Mouse (Mus musculus): ENCODE results near the gene Tnip1. TPM values are rescaled to one million over a fixed set of nuclear protein-coding genes. Genes with fewer than 3 reads are reported as not detected.

Gene Tnip1
- polyA plus RNA-seq, 1 experiment from 2014 or later: 14.8 TPM

GRCm38 (mm10) chr11:54892091-54892490 is 70.6 kb downstream of the Tnip1 start:
- Histone ChIP-seq H3K4me1 (ENCODE audit: control insufficient read depth, insufficient read depth, low read length) (no peaks in the 10 kb centered on the region), H3K36me3 (ENCODE audit: control insufficient read depth, insufficient read depth, low read length) (no peaks in the 10 kb centered on the region), H3K9ac (ENCODE audit: low read depth, low read length) (no peak overlapping the region), H3K27ac (ENCODE audit: low read depth, low read length) (no peak overlapping the region), H3K4me2 (replicated peaks; ENCODE audit: low read depth, low read length) (no peak overlapping the region), H3K27me3 (ENCODE audit: control insufficient read depth, insufficient read depth, low read length) (no peaks in the 10 kb centered on the region), H3K9me3 (ENCODE audit: control insufficient read depth, low read length) (no peaks in the 10 kb centered on the region), H3K4me3 (ENCODE audit: low read length) (no peak overlapping the region)
- WGBS: 55% methylated on average over 7 of the region's 7 CpGs
- no peak for ATAC-seq (ENCODE audit: low FRiP score, low TSS enrichment)

- WGBS: 85% methylated on average over 5 of the region's 5 CpGs
- Histone ChIP-seq H3K4me1 (ENCODE audit: control insufficient read depth, insufficient read depth, low read length) (no peaks in the 10 kb centered on the region), H3K27me3 (ENCODE audit: control insufficient read depth, insufficient read depth, low read length) (no peaks in the 10 kb centered on the region), H3K4me2 (replicated peaks; ENCODE audit: low read depth, low read length) (no peak overlapping the region), H3K9me3 (ENCODE audit: control insufficient read depth, low read length) (no peaks in the 10 kb centered on the region), H3K4me3 (ENCODE audit: low read length) (no peak overlapping the region), H3K27ac (ENCODE audit: low read depth, low read length) (no peak overlapping the region), H3K9ac (ENCODE audit: low read depth, low read length) (no peak overlapping the region), H3K36me3 (ENCODE audit: control insufficient read depth, insufficient read depth, low read length) (no peaks in the 10 kb centered on the region)
- ATAC-seq (ENCODE audit: low FRiP score, low TSS enrichment): no peak
Observed at GRCm38 (mm10) chr11:54891341-54891740, 71.4 kb downstream of the Tnip1 start.

GRCm38 (mm10) chr11:54887927-54888326 is 74.8 kb downstream of the Tnip1 start:
- Histone ChIP-seq H3K9ac (ENCODE audit: low read depth, low read length) (no peak overlapping the region), H3K9me3 (ENCODE audit: control insufficient read depth, low read length) (no peaks in the 10 kb centered on the region), H3K4me1 (ENCODE audit: control insufficient read depth, insufficient read depth, low read length) (peaks cover 11% of the 10 kb centered on the region), H3K27me3 (ENCODE audit: control insufficient read depth, insufficient read depth, low read length) (no peaks in the 10 kb centered on the region), H3K36me3 (ENCODE audit: control insufficient read depth, insufficient read depth, low read length) (no peaks in the 10 kb centered on the region), H3K4me2 (replicated peaks; ENCODE audit: low read depth, low read length) (no peak overlapping the region), H3K27ac (ENCODE audit: low read depth, low read length) (no peak overlapping the region), H3K4me3 (ENCODE audit: low read length) (no peak overlapping the region)
- no peak for ATAC-seq (ENCODE audit: low FRiP score, low TSS enrichment)
- 68% methylated on average over 6 of the region's 6 CpGs for WGBS

GRCm38 (mm10) chr11:54885406-54885805 is 77.3 kb downstream of the Tnip1 start:
- WGBS: 62% methylated on average over 2 of the region's 2 CpGs
- no peak overlapping the region for H3K9ac ChIP-seq (ENCODE audit: low read depth, low read length)
- peaks cover 23% of the 10 kb centered on the region for H3K4me1 ChIP-seq (ENCODE audit: control insufficient read depth, insufficient read depth, low read length)
- no peak overlapping the region; the same call in 1 of the 2 replicates for H3K27ac ChIP-seq (ENCODE audit: low read depth, low read length)
- H3K27me3 ChIP-seq (ENCODE audit: control insufficient read depth, insufficient read depth, low read length): no peaks in the 10 kb centered on the region
- no peak overlapping the region for H3K4me3 ChIP-seq (ENCODE audit: low read length)
- no peak overlapping the region for H3K4me2 ChIP-seq (replicated peaks; ENCODE audit: low read depth, low read length)
- no peaks in the 10 kb centered on the region for H3K9me3 ChIP-seq (ENCODE audit: control insufficient read depth, low read length)
- no peak for ATAC-seq (ENCODE audit: low FRiP score, low TSS enrichment)
- no peaks in the 10 kb centered on the region for H3K36me3 ChIP-seq (ENCODE audit: control insufficient read depth, insufficient read depth, low read length)

- peak overlapping the region; percentile 44; the same call in 1 of the 2 replicates for H3K27ac ChIP-seq (ENCODE audit: low read depth, low read length)
- no peak overlapping the region for H3K9ac ChIP-seq (ENCODE audit: low read depth, low read length)
- H3K9me3 ChIP-seq (ENCODE audit: control insufficient read depth, low read length): no peaks in the 10 kb centered on the region
- ATAC-seq (ENCODE audit: low FRiP score, low TSS enrichment): peak; percentile 68; the same call in 1 of the 2 replicates
- H3K27me3 ChIP-seq (ENCODE audit: control insufficient read depth, insufficient read depth, low read length): no peaks in the 10 kb centered on the region
- peaks cover 23% of the 10 kb centered on the region for H3K4me1 ChIP-seq (ENCODE audit: control insufficient read depth, insufficient read depth, low read length)
- H3K4me3 ChIP-seq (ENCODE audit: low read length): no peak overlapping the region
- H3K36me3 ChIP-seq (ENCODE audit: control insufficient read depth, insufficient read depth, low read length): no peaks in the 10 kb centered on the region
- 3% methylated on average over 5 of the region's 5 CpGs for WGBS
- no peak overlapping the region for H3K4me2 ChIP-seq (replicated peaks; ENCODE audit: low read depth, low read length)
Observed at GRCm38 (mm10) chr11:54884937-54885336, 77.8 kb downstream of the Tnip1 start.

- H3K9me3 ChIP-seq (ENCODE audit: control insufficient read depth, low read length): no peaks in the 10 kb centered on the region
- peaks cover 23% of the 10 kb centered on the region for H3K4me1 ChIP-seq (ENCODE audit: control insufficient read depth, insufficient read depth, low read length)
- WGBS: 71% methylated on average over 5 of the region's 5 CpGs
- H3K27me3 ChIP-seq (ENCODE audit: control insufficient read depth, insufficient read depth, low read length): no peaks in the 10 kb centered on the region
- no peak overlapping the region for H3K9ac ChIP-seq (ENCODE audit: low read depth, low read length)
- ATAC-seq (ENCODE audit: low FRiP score, low TSS enrichment): no peak
- no peaks in the 10 kb centered on the region for H3K36me3 ChIP-seq (ENCODE audit: control insufficient read depth, insufficient read depth, low read length)
- peak overlapping the region; percentile 44; the same call in 1 of the 2 replicates for H3K27ac ChIP-seq (ENCODE audit: low read depth, low read length)
- no peak overlapping the region for H3K4me3 ChIP-seq (ENCODE audit: low read length)
- no peak overlapping the region for H3K4me2 ChIP-seq (replicated peaks; ENCODE audit: low read depth, low read length)
Observed at GRCm38 (mm10) chr11:54884197-54884828, 78.4 kb downstream of the Tnip1 start.

- Histone ChIP-seq H3K27ac (ENCODE audit: low read depth, low read length) (no peak overlapping the region), H3K9ac (ENCODE audit: low read depth, low read length) (no peak overlapping the region), H3K36me3 (ENCODE audit: control insufficient read depth, insufficient read depth, low read length) (no peaks in the 10 kb centered on the region), H3K4me3 (ENCODE audit: low read length) (no peak overlapping the region), H3K4me2 (replicated peaks; ENCODE audit: low read depth, low read length) (no peak overlapping the region), H3K27me3 (ENCODE audit: control insufficient read depth, insufficient read depth, low read length) (no peaks in the 10 kb centered on the region), H3K4me1 (ENCODE audit: control insufficient read depth, insufficient read depth, low read length) (peaks cover 23% of the 10 kb centered on the region), H3K9me3 (ENCODE audit: control insufficient read depth, low read length) (no peaks in the 10 kb centered on the region)
- WGBS: 33% methylated on average over 8 of the region's 8 CpGs
- no peak for ATAC-seq (ENCODE audit: low FRiP score, low TSS enrichment)
Observed at GRCm38 (mm10) chr11:54882671-54883070, 80.0 kb downstream of the Tnip1 start.

- ATAC-seq (ENCODE audit: low FRiP score, low TSS enrichment): no peak
- no peaks in the 10 kb centered on the region for H3K9me3 ChIP-seq (ENCODE audit: control insufficient read depth, low read length)
- H3K36me3 ChIP-seq (ENCODE audit: control insufficient read depth, insufficient read depth, low read length): no peaks in the 10 kb centered on the region
- no peak overlapping the region for H3K4me2 ChIP-seq (replicated peaks; ENCODE audit: low read depth, low read length)
- peak overlapping the region; percentile 24; the same call in 1 of the 2 replicates for H3K27ac ChIP-seq (ENCODE audit: low read depth, low read length)
- no peak overlapping the region for H3K9ac ChIP-seq (ENCODE audit: low read depth, low read length)
- H3K4me1 ChIP-seq (ENCODE audit: control insufficient read depth, insufficient read depth, low read length): peaks cover 23% of the 10 kb centered on the region
- no peak overlapping the region for H3K4me3 ChIP-seq (ENCODE audit: low read length)
- no peaks in the 10 kb centered on the region for H3K27me3 ChIP-seq (ENCODE audit: control insufficient read depth, insufficient read depth, low read length)
- WGBS: 6% methylated on average over 2 of the region's 2 CpGs
Observed at GRCm38 (mm10) chr11:54881051-54881474, 81.7 kb downstream of the Tnip1 start.

- 81% methylated on average over 10 of the region's 10 CpGs for WGBS
Observed at GRCm38 (mm10) chr11:54879922-54880321, 82.8 kb downstream of the Tnip1 start.

More at GRCm38 (mm10) chr11:54879922-54880321, 82.8 kb downstream of the Tnip1 start:
- Histone ChIP-seq H3K9ac (ENCODE audit: low read depth, low read length) (no peak overlapping the region), H3K4me1 (ENCODE audit: control insufficient read depth, insufficient read depth, low read length) (peaks cover 15% of the 10 kb centered on the region), H3K9me3 (ENCODE audit: control insufficient read depth, low read length) (no peaks in the 10 kb centered on the region), H3K4me3 (ENCODE audit: low read length) (no peak overlapping the region), H3K27me3 (ENCODE audit: control insufficient read depth, insufficient read depth, low read length) (no peaks in the 10 kb centered on the region), H3K4me2 (replicated peaks; ENCODE audit: low read depth, low read length) (no peak overlapping the region), H3K36me3 (ENCODE audit: control insufficient read depth, insufficient read depth, low read length) (no peaks in the 10 kb centered on the region), H3K27ac (ENCODE audit: low read depth, low read length) (no peak overlapping the region)
- no peak for ATAC-seq (ENCODE audit: low FRiP score, low TSS enrichment)
